Mouse (Mus musculus) retina, postnatal 1 day (tissue): Measurements from ENCODE around the gene Slc25a47.

ENCODE experiments used
- DNase-seq: peaks from one replicate; pipeline ENCODE4 v3.0.0-alpha.2; 2012

Gene Slc25a47

DNA sequence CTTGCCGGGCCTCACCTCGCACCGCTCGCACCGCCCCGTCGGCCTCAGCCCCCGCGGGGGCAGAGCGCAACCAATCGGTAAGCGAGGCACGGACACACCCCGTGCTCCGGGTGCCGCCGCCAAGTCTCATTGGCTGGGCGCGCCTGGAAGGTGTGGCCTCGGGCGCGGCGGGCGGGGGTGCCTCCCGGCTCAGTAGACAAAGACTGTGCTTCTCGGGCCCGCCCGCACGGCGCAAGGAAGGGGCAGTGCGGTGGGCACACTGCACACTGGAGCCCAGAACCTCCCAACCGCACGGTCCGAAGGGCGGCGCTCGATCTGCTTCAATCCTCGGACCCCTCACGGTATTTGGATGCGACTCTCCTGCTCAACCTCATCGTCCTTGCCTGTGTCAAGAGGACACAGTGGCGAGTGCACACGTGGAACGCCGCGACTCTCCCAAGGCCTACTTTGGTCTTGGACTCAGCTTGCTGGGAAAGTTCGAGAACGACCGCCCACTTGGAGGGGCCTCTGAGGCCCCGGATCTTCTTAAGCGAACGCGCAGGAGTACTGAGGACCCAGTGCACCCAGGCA, at the start of gene Slc25a47, which contains the start of gene Slc25a29:
Gene Slc25a47 (plus strand): TSS at position 207 of the 570 bp plus-strand sequence.
Gene Slc25a29 (minus strand): TSS at position 44 of the 570 bp plus-strand sequence.
- DNase-seq, result peak; percentile 99

DNA sequence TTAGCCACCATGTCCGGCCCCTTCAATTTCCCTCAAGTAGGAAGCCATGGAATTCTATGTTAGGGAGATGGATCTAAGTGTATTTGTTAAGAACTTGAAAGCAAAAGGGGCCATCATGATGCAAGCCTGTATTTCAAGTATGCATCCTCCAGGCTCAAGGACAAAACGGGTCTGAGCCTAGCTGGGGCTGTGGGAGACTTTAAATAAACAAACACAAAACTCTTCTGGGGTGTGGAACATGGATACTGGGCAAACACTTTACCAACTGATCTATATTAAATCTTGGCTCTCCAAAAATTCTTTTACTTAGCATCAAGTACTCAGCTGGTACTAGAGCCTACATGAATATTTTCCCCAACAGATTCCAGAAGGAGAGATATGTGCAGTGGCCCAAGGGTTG, 48.5 kb upstream of the Slc25a47 start:
- DNase-seq, result no peak

GRCm38 (mm10) chr12:108792152-108792545, 43.7 kb upstream of the Slc25a47 start:
- peak; percentile 89 for DNase-seq

GRCm38 (mm10) chr12:108792546-108793452, 43.0 kb upstream of the Slc25a47 start, which contains the start of gene Yy1:
Gene Yy1 (plus strand): TSS chr12:108792973.
- DNase-seq, result peak; percentile 99

GRCm38 (mm10) chr12:108793453-108793941, 42.3 kb upstream of the Slc25a47 start:
- DNase-seq, result no peak

GRCm38 (mm10) chr12:108794078-108794711, 41.7 kb upstream of the Slc25a47 start:
- peak; percentile 92 for DNase-seq

GRCm38 (mm10) chr12:108794979-108795537, 40.8 kb upstream of the Slc25a47 start:
- DNase-seq, result peak; percentile 16

- no peak for DNase-seq
These were observed 34.2 kb upstream of the Slc25a47 start for GRCm38 (mm10) chr12:108801613-108802012.

DNA sequence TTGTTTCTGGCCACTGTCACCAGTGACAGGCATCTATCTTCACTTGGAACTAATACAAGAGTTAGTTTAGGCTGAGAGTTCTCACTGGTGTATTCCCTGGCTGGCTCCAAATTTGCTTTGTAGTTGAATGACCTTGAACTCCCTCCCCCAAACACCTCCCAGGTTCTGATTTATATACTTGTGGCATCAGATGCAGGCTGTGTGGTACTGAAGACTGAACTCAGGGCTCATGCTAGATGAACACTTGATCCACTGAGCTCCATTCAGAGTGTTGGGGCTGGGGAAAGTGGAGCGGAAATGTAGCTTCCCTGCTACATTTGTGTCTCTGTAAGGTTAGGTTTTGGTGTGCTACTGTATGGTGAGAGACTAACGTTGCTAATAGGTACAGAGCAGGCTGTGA, 31.5 kb upstream of the Slc25a47 start:
- no peak for DNase-seq

DNA sequence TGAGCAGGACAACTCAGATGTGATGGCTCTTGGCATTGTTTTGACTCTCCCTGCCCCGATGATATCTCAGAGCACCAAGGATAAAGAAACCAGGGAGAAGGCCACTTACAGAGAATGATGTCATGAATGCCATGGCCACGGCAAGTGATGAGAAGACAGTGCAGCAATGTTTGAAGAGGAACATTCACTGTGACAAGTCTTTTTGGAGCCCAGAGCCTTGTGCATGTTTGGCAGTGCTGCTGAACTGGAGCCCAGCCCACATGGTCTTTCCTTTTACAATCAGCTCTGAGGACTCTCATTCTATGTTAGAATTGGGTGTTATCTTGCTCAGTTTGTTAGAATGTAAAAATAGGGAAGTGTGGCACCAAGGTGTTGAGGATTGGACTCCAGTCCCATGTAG, 27.4 kb upstream of the Slc25a47 start:
- DNase-seq, result no peak

GRCm38 (mm10) chr12:108809771-108810170, 26.1 kb upstream of the Slc25a47 start:
- no peak for DNase-seq

- no peak for DNase-seq
These were observed 25.5 kb upstream of the Slc25a47 start for GRCm38 (mm10) chr12:108810309-108810708.

DNA sequence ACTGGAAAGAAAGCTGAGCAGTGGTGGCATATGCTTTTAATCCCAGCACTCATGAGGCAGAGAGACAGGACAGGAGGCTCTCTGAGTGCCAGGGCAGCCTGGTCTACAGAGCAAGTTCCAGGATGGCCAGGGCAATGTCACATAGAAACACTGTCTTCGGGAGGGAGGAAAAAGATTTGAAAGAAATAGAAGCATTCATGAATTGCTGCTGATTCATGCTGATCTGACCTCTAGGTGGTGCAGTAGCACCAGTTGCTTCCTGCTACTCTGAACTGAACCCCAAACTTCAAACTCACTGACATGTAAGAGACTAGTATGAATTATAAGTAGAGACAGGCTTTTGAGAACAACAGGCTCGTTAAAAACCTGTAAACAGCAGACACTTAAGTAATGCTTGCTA, 24.7 kb upstream of the Slc25a47 start:
- peak; percentile 32 for DNase-seq

DNA sequence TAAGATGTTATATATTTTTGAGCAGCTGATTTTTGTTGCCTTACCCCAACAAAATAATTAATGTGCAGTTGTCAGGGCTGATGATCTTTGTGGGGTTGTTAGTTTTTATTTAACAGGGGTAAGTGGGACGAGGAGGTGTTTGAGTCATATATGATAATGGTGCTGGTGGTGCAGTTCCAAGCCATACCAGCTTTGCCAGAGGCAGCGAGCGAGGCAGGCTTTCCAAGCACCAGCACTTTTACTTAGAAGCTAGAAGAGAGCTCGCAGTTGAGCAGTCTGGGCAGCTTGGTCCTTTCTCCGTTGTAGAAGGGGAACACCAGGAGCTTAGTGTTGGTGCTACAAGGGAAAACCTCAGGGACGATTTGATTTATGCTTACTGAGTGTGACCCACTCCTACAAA, 23.4 kb upstream of the Slc25a47 start:
- no peak for DNase-seq

- DNase-seq, result no peak
These were observed 21.4 kb upstream of the Slc25a47 start for GRCm38 (mm10) chr12:108814470-108814869.

DNA sequence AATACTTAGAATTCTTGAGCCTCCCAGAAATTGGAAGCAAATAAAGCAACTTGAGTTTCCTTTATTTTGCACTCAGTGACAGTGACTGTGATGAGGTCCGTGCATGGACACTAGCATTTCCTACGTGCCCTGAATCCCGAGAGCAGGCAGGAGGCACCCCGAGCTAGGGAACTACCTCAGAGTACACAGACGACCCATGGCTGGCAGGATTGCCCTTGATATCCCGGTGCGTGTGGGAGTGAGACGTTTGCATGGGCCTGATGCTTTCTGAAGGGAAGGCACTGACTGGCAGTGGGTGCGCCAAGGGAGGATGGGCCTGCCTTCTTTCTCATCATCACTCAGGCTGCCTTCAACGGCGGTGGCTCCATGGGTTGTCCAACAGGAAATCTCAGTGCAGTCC, 19.3 kb upstream of the Slc25a47 start:
- no peak for DNase-seq

- DNase-seq, result no peak
These were observed 15.4 kb upstream of the Slc25a47 start for GRCm38 (mm10) chr12:108820461-108820860.

GRCm38 (mm10) chr12:108823036-108823435, 12.8 kb upstream of the Slc25a47 start:
- DNase-seq, result no peak

- DNase-seq, result no peak
These were observed 11.5 kb upstream of the Slc25a47 start for GRCm38 (mm10) chr12:108824225-108824874.

DNA sequence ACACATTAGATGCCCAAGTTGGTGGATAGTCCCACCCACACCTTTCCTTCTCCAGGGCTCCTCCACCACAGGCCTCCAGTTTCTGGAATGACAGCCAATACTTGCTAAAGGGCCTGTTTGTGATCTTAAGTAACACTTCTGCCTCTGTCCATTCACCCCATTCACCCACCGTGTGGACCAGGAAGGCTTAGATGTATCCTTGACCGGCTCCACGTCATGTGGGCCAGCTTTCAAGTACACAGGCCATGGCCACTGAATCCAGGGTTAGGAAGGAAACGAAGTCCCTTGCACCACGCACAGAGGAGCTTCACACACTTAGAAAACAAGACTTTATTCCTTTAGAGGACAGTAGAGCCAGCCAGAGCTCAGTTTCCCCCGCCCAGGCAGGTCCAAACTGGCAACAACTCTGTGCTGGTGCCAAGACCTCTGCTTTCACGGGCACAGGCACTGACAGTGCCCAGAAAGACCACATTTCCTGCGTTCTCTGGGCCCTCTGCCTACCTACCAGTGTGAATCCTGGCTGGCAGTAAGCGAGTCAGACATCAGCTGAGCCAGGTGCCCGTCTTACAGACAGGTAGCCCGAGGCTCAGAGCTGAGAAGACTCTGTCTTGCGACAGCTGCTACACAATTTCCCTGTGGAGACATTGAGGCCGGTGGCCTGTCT, 10.2 kb upstream of the Slc25a47 start:
- no peak for DNase-seq

DNA sequence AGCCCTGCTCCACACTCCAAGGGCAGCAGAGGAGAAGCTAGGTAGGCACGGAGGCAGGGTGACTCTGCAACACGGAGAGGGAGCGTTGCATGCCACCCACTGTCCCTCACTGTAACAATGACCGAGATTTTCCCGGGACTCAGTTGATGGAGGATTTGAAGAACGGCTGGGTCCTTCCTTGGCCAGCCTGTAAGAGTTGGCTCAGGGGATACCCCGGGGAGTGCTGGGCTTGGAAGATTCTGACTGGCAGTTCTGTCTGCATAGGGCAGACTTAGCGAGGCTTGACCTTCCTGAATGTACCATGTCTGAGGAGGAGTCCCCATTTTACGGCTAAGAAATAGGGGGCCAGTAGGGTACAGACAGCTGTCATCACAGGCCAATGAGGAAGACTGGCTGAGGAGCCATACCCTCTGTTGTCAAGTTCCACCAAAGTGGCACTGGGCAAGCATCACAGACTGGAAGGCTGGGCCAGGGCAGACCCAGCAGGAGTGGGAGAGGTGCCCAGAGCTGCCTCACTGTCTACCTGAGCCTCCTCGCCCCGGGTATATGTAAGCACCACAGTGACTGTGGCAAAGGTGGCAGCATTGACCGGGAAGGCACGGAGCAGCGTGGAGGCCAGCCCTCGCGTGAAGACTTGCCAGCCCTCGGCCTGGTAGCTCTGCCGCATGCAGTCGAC, 9.4 kb upstream of the Slc25a47 start:
- no peak for DNase-seq
